Mouse (Mus musculus) E14TG2a.4 (cell line): Measurements from ENCODE around the gene Ptpn9.
"Not testable (repeated sequence)": the region's sequence is repeated elsewhere in the genome, so short reads cannot be mapped to it uniquely, and the experiment has no call there.

Experiments
- CTCF ChIP-seq: conservative IDR thresholded peaks from 2 replicates; pipeline ENCODE4 v1.5.1; 2014; ENCODE audit warnings: low read length
- NANOG ChIP-seq: IDR thresholded peaks from 2 replicates; pipeline ENCODE4 v1.6.1; 2014; ENCODE audit warnings: borderline replicate concordance, low read length, mixed read lengths
- POU5F1 ChIP-seq: IDR thresholded peaks from 2 replicates; pipeline ENCODE4 v1.6.1; 2014; ENCODE audit warnings: low read length, borderline replicate concordance

GRCm38 (mm10) chr9:56997206-56997605 lies 2.5 kb downstream of the Ptpn9 start:
- not testable (repeated sequence) for TF ChIP-seq CTCF, POU5F1, NANOG
